Mouse (Mus musculus): Measurements from ENCODE around the gene Ina. TPM values are rescaled to one million over a fixed set of nuclear protein-coding genes. Genes with fewer than 3 reads are reported as not detected.
"Not testable (repeated sequence)": the region's sequence is repeated elsewhere in the genome, so short reads cannot be mapped to it uniquely, and the experiment has no call there.

The Ina gene
- total RNA-seq, 2 experiments from 2014 or later: 170 to 180 TPM

DNA sequence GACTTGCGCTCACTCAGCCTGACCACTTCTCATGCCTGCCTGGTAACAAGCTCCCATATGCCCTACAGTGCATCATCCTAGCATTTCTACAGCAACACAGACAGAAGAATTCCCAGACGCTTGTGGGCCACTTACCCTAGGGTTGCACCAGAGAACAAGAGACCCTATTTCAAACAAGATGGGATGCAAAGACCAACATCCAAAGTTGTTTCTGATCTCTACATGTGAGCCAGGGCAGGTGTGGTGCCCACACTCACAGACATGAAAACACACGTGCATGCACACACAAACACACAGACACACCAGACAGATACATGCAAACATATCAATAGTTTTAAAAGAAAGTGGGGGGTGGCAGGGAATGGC is 24.4 kb upstream of the Ina start:
- TF ChIP-seq CTCF (conservative IDR thresholded peaks at IDR 0.05): no peak
- no peak for DNase-seq (ENCODE audit: low spot score in 2 of 2)
- Histone ChIP-seq H3K27ac (no peak overlapping the region), H3K4me3 (no peak overlapping the region)

DNA sequence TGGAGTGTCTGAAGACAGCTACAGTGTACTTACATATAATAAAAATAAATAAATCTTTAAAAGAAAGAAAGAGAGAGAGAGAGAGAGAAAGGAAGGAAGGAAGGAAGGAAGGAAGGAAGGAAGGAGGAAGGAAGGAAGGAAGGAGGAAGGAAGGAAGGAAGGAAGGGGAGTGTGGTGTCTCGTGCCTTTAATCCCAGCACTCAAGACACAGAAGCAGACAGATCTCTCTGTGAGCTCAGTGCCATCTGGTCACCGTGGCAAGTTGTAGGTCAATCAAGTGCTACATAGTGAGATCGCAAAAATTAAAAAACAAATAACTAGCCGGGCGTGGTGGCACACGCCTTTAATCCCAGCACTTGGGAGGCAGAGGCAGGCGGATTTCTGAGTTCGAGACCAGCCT is 23.9 kb upstream of the Ina start:
- DNase-seq (ENCODE audit: low spot score in 2 of 2); H3K27ac ChIP-seq; H3K4me3 ChIP-seq: not testable (repeated sequence)

DNA sequence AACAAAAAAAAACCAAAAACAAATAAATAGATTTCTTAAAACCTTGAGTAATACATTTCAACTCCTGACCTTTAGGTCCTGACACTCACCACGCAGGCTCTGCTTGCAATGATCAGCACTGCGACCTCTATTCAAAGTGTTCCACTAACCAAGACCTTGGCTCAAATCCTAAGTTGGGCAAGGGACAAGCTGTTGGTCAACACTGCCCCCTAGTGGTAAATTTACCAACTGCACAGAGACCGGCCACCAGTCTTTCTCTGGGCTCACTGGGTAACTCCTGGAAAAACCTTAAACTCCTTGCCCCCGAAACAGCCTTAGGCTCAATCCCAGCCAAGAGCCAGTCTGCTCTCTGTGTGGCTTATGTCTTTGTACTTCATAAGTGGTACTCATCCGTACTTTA is 23.4 kb upstream of the Ina start:
- peak; percentile 95 for TF ChIP-seq CTCF (conservative IDR thresholded peaks at IDR 0.05)
- no peak overlapping the region for H3K4me3 ChIP-seq
- DNase-seq (ENCODE audit: low spot score in 2 of 2): peak; percentile 67 to 88
- H3K27ac ChIP-seq: no peak overlapping the region

DNA sequence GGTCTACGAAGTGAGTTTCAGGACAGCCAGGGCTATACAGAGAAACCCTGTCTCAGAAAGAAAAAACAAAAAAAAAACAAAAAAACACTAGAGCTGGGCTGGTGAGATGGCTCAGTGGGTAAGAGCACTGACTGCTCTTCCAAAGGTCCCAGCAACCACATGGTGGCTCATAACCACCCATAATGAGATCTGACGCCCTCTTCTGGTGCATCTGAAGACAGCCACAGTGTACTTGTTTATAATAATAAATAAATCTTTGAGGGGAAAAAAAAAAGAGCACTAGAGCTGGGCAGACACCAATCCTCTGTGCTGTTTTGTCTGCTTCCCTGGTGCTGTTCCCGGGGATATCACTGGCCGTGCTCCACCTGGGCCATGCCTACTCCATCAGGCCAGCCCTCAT is 22.2 kb upstream of the Ina start:
- not testable (repeated sequence) for DNase-seq (ENCODE audit: low spot score in 2 of 2); H3K4me3 ChIP-seq; H3K27ac ChIP-seq
- peak; percentile 50 for TF ChIP-seq CTCF (conservative IDR thresholded peaks at IDR 0.05)

DNA sequence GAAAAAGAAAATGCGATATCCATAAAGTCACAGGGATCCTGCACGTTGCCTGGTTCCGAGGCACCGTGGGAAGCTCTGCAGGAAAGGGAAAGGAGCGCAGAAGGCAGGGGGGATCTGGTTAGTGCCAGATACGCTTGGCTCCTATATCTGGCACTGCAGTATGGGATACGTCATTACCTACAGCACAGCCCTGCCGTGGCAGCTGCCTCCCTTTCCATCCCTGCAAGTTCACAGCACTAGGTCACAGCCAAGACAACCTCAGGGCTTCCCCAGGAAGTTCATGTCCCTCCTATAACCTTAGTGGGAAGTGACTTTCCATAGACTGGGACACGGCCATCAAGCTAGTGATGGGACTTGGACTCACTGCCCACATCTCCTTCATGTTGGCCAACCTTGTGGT is 18.4 kb upstream of the Ina start:
- peak overlapping the region; percentile 54; the same call in 1 of the 2 replicates for H3K27ac ChIP-seq
- no peak for DNase-seq (ENCODE audit: low spot score in 2 of 2)
- TF ChIP-seq CTCF (conservative IDR thresholded peaks at IDR 0.05): no peak
- no peak overlapping the region for H3K4me3 ChIP-seq

DNA sequence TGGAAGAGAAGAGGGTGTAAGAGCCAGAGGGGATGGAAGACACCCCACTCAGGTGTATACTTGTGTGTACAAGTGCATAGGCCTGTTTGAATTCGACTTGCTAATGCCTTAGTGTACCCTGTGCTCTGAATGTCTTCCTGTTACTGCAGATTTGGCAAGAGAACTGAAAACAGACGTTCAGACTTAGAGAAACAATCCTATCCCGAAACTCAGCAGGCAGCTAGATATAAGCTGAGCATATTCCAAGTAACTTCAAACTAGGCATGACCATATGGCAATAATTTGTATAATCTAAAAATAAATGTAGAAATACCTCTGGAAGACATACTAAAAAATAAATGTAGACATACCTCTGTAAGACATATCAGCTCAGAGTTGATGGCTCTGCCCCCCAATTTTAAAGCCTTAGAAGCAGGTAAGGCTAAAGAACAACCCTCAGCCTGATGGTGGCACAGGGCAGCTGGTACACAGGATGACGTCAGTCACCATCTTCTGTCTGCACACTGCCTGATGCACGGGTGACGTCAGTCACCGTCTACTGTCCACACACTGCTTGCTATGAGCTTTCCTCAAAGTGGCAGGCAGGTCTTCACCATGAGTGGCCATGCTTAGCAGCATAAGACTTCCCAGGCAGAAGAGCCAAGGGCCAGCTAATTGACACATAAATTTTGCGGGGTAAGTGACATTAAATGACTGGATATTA is 16.2 kb upstream of the Ina start:
- Histone ChIP-seq H3K4me3 (no peak overlapping the region), H3K27ac (peak overlapping the region; percentile 73)
- DNase-seq (ENCODE audit: low spot score in 2 of 2): peak in 1 of 2 experiments; percentile 36
- no peak for TF ChIP-seq CTCF (conservative IDR thresholded peaks at IDR 0.05)

DNA sequence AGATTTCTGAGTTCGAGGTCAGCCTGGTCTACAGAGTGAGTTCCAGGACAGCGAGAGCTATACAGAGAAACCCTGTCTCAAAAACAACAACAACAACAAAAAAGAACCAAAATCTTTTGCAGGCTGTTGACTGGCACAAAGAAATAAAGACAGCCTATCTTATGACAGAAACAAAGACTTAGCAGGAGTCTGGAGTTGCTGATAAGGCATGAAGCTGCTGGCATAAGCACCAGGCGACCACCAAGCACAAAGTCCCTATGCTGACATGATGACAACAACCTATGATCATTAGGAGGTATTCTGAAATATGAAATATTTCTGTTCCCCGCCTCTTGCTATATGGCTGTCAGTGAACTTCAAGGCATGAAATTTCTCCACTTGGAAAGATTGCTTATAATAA is 15.5 kb upstream of the Ina start:
- Histone ChIP-seq H3K27ac (peak overlapping the region; percentile 73), H3K4me3 (no peak overlapping the region)
- DNase-seq (ENCODE audit: low spot score in 2 of 2): no peak
- no peak for TF ChIP-seq CTCF (conservative IDR thresholded peaks at IDR 0.05)

DNA sequence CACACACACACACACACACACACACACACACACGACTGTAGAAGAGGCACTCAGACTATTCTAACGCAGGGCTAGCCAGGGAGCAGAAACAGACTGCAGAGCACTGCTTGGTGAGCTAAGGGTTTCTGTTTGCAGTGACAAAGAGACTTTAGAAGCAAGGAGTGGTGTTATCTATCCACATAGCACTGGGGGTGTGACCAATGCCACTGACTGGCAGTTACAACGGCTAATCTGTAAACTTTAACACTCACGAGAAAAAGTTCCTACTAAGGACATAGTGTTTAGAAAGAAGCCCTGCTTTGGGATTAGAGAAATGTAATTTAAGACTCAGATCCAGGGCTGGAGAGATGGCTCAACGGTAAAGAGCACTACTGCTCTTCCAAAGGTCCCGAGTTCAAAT is 14.7 kb upstream of the Ina start:
- no peak for TF ChIP-seq CTCF (conservative IDR thresholded peaks at IDR 0.05)
- no peak for DNase-seq (ENCODE audit: low spot score in 2 of 2)
- no peak overlapping the region for H3K27ac ChIP-seq

DNA sequence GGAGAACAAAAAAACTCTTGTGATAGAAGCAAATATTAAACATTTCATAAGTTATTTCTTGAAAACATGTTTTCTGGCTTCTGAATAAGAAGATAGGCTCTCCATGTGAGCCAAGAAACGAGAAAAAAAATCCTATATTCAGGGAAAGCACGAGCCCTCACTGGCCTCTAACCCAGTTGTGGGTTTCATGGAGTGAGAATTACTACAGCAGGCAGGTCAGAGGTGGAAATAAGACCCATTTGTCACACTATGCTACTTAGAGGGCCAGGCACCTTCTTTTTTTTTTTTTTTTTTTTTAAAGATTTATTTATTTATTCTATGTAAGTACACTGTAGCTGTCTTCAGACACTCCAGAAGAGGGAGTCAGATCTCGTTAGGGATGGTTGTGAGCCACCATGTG is 14.1 kb upstream of the Ina start:
- H3K4me3 ChIP-seq; DNase-seq (ENCODE audit: low spot score in 2 of 2); H3K27ac ChIP-seq: not testable (repeated sequence)

More for the DNA sequence above, 14.7 kb upstream of the Ina start:
- no peak overlapping the region for H3K4me3 ChIP-seq

DNA sequence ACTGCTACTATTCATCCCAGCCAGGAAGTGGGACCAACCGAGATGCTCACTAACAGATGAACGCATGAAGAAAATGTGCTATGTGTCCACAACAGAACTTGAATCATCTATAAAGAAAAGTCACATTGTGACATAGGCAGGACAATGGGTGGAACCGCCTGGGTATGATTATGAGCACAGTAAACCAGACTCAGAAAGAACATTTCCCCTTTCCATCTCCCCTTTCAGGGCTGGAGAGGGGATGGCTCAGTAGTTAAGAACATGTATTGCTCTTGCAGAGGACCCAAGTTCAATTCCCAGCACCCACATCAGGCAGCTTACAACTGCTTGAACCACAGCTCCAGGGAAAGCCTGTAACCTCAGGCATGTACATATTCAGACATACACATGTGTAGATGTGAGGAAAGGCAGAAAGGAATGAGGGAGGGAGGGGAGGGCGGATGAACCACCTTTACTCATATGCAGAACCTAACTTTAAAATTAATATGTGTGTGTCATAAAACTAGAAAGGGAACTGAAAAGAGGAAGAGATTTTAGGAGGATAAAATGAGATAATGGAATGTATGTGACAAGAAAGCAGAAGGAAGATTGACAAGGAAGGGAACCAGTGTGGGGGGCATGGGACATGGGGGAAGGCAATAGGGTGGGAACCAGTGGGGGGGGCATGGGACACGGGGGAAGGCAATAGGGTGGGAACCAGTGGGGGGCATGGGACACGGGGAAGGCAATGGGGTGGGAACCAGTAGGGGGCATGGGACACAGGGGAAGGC is 10.6 kb upstream of the Ina start:
- DNase-seq (ENCODE audit: low spot score in 2 of 2): no peak
- H3K4me3 ChIP-seq: no peak overlapping the region
- no peak for TF ChIP-seq CTCF (conservative IDR thresholded peaks at IDR 0.05)
- H3K27ac ChIP-seq: no peak overlapping the region

DNA sequence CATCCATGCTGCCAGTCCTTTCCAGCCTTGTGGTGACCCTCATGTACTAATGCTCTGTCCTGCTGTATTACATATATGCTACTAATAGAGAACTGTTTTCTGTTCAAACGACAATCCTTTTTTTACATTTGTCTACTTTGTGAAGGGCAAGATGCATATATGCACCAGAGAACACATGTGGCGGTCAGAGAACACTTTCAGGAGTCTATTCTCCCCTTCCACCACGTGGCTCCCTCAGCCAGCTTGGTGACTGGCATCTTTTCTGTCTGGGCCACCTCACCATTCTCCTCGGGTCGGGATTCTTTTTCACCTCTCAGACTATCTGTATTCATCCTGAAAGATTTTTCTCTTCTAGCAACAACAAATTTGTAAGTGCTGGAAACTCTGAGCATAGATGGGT is 8.6 kb upstream of the Ina start:
- Histone ChIP-seq H3K27ac (no peak overlapping the region), H3K4me3 (no peak overlapping the region)
- TF ChIP-seq CTCF (conservative IDR thresholded peaks at IDR 0.05): no peak
- no peak for DNase-seq (ENCODE audit: low spot score in 2 of 2)

DNA sequence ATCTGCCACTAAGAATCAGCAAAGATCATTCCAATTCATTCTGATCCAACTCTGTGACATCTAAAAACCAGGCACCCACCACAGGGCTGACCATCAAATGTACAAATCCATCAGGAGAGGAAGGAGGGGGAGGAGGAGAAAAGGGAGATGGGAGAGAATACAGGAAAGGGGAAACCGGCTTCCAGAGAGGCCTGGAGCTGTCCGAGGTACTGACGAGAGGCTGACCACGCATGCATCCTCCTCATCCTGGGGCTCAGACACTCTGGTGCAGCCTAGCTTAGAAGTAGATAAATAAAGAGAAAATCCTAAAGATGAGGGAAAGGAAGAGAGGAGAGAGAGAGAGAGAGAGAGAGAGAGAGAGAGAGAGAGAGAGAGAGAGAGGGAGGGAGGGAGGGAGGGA is 8.2 kb upstream of the Ina start:
- H3K27ac ChIP-seq: no peak overlapping the region
- no peak for TF ChIP-seq CTCF (conservative IDR thresholded peaks at IDR 0.05)
- no peak overlapping the region for H3K4me3 ChIP-seq
- DNase-seq (ENCODE audit: low spot score in 2 of 2): no peak

DNA sequence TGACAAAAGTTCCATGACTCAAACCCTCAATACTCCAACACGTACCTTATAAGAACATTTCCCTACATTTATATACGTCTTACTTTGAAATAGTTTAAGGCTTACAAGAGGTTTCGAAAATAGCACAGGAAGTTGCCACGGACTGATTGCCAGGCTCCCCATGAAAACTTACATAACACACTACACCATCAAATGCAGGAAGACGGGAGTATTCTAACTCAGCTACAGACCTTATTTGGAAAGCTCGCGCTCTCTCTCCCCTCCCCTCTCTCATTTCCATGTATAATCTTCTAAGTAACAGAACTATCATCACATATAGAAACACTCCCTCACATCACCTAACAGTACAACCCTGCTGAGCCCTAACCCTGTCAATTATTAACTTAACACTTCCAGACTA is 5.1 kb upstream of the Ina start:
- Histone ChIP-seq H3K4me3 (no peak overlapping the region), H3K27ac (no peak overlapping the region)
- TF ChIP-seq CTCF (conservative IDR thresholded peaks at IDR 0.05): no peak
- DNase-seq (ENCODE audit: low spot score in 2 of 2): no peak

DNA sequence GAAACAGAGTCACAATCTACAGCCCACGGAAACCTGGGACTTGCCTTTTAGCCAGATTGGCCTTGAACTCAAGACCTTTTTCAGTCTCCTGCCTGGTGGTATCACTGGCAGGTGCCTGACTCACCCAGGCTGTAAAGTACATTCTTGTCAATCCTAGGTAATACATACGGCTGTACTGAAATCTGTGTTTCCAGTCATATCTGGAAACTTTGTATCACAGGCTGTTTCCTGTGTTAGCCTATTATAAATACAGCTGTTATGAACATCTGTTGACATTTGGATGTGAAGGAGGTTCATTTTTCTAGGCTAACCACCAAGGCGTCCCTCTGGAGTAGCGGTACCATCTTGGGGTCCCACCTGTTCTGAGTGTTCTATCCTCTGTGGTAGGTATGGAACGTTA is 4.6 kb upstream of the Ina start:
- TF ChIP-seq CTCF (conservative IDR thresholded peaks at IDR 0.05): no peak
- DNase-seq (ENCODE audit: low spot score in 2 of 2): no peak
- Histone ChIP-seq H3K4me3 (no peak overlapping the region), H3K27ac (no peak overlapping the region)

Measured in layer of hippocampus, adult 2 months (tissue).